Mouse (Mus musculus) urinary bladder, adult 2 months (tissue): Measurements from ENCODE around the gene Vwa1. TPM values are rescaled to one million over a fixed set of nuclear protein-coding genes. Genes with fewer than 3 reads are reported as not detected.
"Not testable (repeated sequence)": the region's sequence is repeated elsewhere in the genome, so short reads cannot be mapped to it uniquely, and the experiment has no call there.

Experiments used
- DNase-seq: peaks from one replicate; pipeline ENCODE4 v3.0.0; 2022; ENCODE audit warnings: low spot score
- polyA plus RNA-seq: library from polyadenylated mRNA; depleted of rRNA; stranded (reverse); fragments of >200 nt; gene quantifications from 2 replicates; pipeline ENCODE4 v1.2.3, GENCODE M21; 2012; rRNA removed

Vwa1 gene
- 29.3 and 32.1 TPM in 2 replicates for polyA plus RNA-seq

GRCm38 (mm10) chr4:155774280-155774754 lies at the start of gene Vwa1:
Gene Vwa1 (minus strand): TSS chr4:155774698.
- DNase-seq, result peak; percentile 86

- DNase-seq, result no peak
Observed at GRCm38 (mm10) chr4:155823443-155823842, 48.9 kb upstream of the Vwa1 start.

GRCm38 (mm10) chr4:155821025-155821424 lies 46.5 kb upstream of the Vwa1 start:
- no peak for DNase-seq

- DNase-seq, result no peak
Observed at GRCm38 (mm10) chr4:155817533-155817932, 43.0 kb upstream of the Vwa1 start.

GRCm38 (mm10) chr4:155812665-155813181 lies 38.2 kb upstream of the Vwa1 start:
- DNase-seq, result no peak

GRCm38 (mm10) chr4:155811929-155812664 lies 37.6 kb upstream of the Vwa1 start, which contains the start of gene Ccnl2:
Gene Ccnl2 (plus strand): TSS chr4:155812489.
- DNase-seq, result peak; percentile 84

- DNase-seq, result no peak
Observed at GRCm38 (mm10) chr4:155807841-155808240, 33.3 kb upstream of the Vwa1 start.

- DNase-seq, result peak; percentile 97
Observed at GRCm38 (mm10) chr4:155803340-155804041, 29.0 kb upstream of the Vwa1 start.

- DNase-seq, result no peak
Observed at GRCm38 (mm10) chr4:155802741-155803339, 28.3 kb upstream of the Vwa1 start, which contains the start of gene Mrpl20. Gene Mrpl20 (plus strand): TSS chr4:155802878.

- no peak for DNase-seq
Observed at GRCm38 (mm10) chr4:155802075-155802474, 27.6 kb upstream of the Vwa1 start.

- DNase-seq, result no peak
Observed at GRCm38 (mm10) chr4:155793730-155794129, 19.2 kb upstream of the Vwa1 start.

GRCm38 (mm10) chr4:155791240-155791933 lies 16.9 kb upstream of the Vwa1 start:
- DNase-seq, result no peak

- peak; percentile 41 for DNase-seq
Observed at GRCm38 (mm10) chr4:155790650-155791161, 16.2 kb upstream of the Vwa1 start.

GRCm38 (mm10) chr4:155790021-155790489 lies 15.6 kb upstream of the Vwa1 start, which contains the start of gene Ankrd65:
Gene Ankrd65 (plus strand): TSS chr4:155790439.
- no peak for DNase-seq

GRCm38 (mm10) chr4:155788833-155789232 lies 14.3 kb upstream of the Vwa1 start:
- not testable (repeated sequence) for DNase-seq

- no peak for DNase-seq
Observed at GRCm38 (mm10) chr4:155788300-155788699, 13.8 kb upstream of the Vwa1 start.

GRCm38 (mm10) chr4:155785819-155786218 lies 11.3 kb upstream of the Vwa1 start, which contains the start of gene Tmem88b:
Gene Tmem88b (minus strand): TSS chr4:155785874.
- DNase-seq, result no peak

GRCm38 (mm10) chr4:155785246-155785645 lies 10.7 kb upstream of the Vwa1 start:
- no peak for DNase-seq

- DNase-seq, result peak; percentile 80
Observed at GRCm38 (mm10) chr4:155784081-155784701, 9.7 kb upstream of the Vwa1 start.

GRCm38 (mm10) chr4:155783486-155784080 lies 9.1 kb upstream of the Vwa1 start:
- DNase-seq, result no peak
